Mouse (Mus musculus): Measurements from ENCODE around the gene Wipi1. TPM values are rescaled to one million over a fixed set of nuclear protein-coding genes. Genes with fewer than 3 reads are reported as not detected.

Wipi1 gene
- polyA plus RNA-seq, 1 experiment from 2014 or later = 21.3 TPM

GRCm38 (mm10) chr11:109563708-109564107, 48.1 kb downstream of the Wipi1 start:
- Histone ChIP-seq H3K4me2 (replicated peaks; ENCODE audit: low read depth, low read length) (no peak overlapping the region), H3K27ac (ENCODE audit: low read length) (no peak overlapping the region), H3K4me1 (ENCODE audit: control insufficient read depth, insufficient read depth, low read length) (no peaks in the 10 kb centered on the region), H3K36me3 (ENCODE audit: control insufficient read depth, insufficient read depth, low read length) (no peaks in the 10 kb centered on the region), H3K9ac (replicated peaks; ENCODE audit: low read depth, low read length) (no peak overlapping the region), H3K9me3 (ENCODE audit: control insufficient read depth, low read depth, low read length) (no peaks in the 10 kb centered on the region), H3K27me3 (ENCODE audit: control insufficient read depth, insufficient read depth, low read length) (no peaks in the 10 kb centered on the region), H3K4me3 (ENCODE audit: low read depth, low read length) (no peak overlapping the region)
- whole genome bisulfite sequencing = 66% methylated on average over 4 of the region's 4 CpGs
- ATAC-seq (ENCODE audit: insufficient number of reproducible peaks, insufficient read depth, low FRiP score, low read depth) = no peak

- H3K27ac ChIP-seq (ENCODE audit: low read length) = no peak overlapping the region
Measured at GRCm38 (mm10) chr11:109561445-109561844, 50.3 kb downstream of the Wipi1 start.

GRCm38 (mm10) chr11:109560793-109561257, 50.9 kb downstream of the Wipi1 start:
- no peak overlapping the region for H3K4me3 ChIP-seq (ENCODE audit: low read depth, low read length)
- H3K4me2 ChIP-seq (replicated peaks; ENCODE audit: low read depth, low read length) = no peak overlapping the region
- H3K36me3 ChIP-seq (ENCODE audit: control insufficient read depth, insufficient read depth, low read length) = no peaks in the 10 kb centered on the region
- no peak overlapping the region for H3K9ac ChIP-seq (replicated peaks; ENCODE audit: low read depth, low read length)
- 24% methylated on average over 9 of the region's 9 CpGs for WGBS
- no peaks in the 10 kb centered on the region; the same call in 1 of the 2 replicates for H3K4me1 ChIP-seq (ENCODE audit: control insufficient read depth, insufficient read depth, low read length)
- no peaks in the 10 kb centered on the region for H3K27me3 ChIP-seq (ENCODE audit: control insufficient read depth, insufficient read depth, low read length)
- ATAC-seq (ENCODE audit: insufficient number of reproducible peaks, insufficient read depth, low FRiP score, low read depth) = no peak
- H3K27ac ChIP-seq (ENCODE audit: low read length) = no peak overlapping the region
- no peaks in the 10 kb centered on the region for H3K9me3 ChIP-seq (ENCODE audit: control insufficient read depth, low read depth, low read length)

More at GRCm38 (mm10) chr11:109561445-109561844, 50.3 kb downstream of the Wipi1 start:
- WGBS = 55% methylated on average over 3 of the region's 3 CpGs
- Histone ChIP-seq H3K9ac (replicated peaks; ENCODE audit: low read depth, low read length) (no peak overlapping the region), H3K4me3 (ENCODE audit: low read depth, low read length) (no peak overlapping the region), H3K27me3 (ENCODE audit: control insufficient read depth, insufficient read depth, low read length) (no peaks in the 10 kb centered on the region), H3K36me3 (ENCODE audit: control insufficient read depth, insufficient read depth, low read length) (no peaks in the 10 kb centered on the region), H3K9me3 (ENCODE audit: control insufficient read depth, low read depth, low read length) (no peaks in the 10 kb centered on the region), H3K4me2 (replicated peaks; ENCODE audit: low read depth, low read length) (no peak overlapping the region), H3K4me1 (ENCODE audit: control insufficient read depth, insufficient read depth, low read length) (no peaks in the 10 kb centered on the region; the same call in 1 of the 2 replicates)
- no peak for ATAC-seq (ENCODE audit: insufficient number of reproducible peaks, insufficient read depth, low FRiP score, low read depth)

- 80% methylated on average over 12 of the region's 12 CpGs for WGBS
- H3K27me3 ChIP-seq (ENCODE audit: control insufficient read depth, insufficient read depth, low read length) = no peaks in the 10 kb centered on the region
- no peak overlapping the region for H3K4me2 ChIP-seq (replicated peaks; ENCODE audit: low read depth, low read length)
- no peaks in the 10 kb centered on the region for H3K36me3 ChIP-seq (ENCODE audit: control insufficient read depth, insufficient read depth, low read length)
- ATAC-seq (ENCODE audit: insufficient number of reproducible peaks, insufficient read depth, low FRiP score, low read depth) = no peak
- no peaks in the 10 kb centered on the region; the same call in 1 of the 2 replicates for H3K4me1 ChIP-seq (ENCODE audit: control insufficient read depth, insufficient read depth, low read length)
- H3K27ac ChIP-seq (ENCODE audit: low read length) = no peak overlapping the region
- H3K9me3 ChIP-seq (ENCODE audit: control insufficient read depth, low read depth, low read length) = no peaks in the 10 kb centered on the region
- H3K9ac ChIP-seq (replicated peaks; ENCODE audit: low read depth, low read length) = no peak overlapping the region
- H3K4me3 ChIP-seq (ENCODE audit: low read depth, low read length) = no peak overlapping the region
Measured at GRCm38 (mm10) chr11:109559241-109559640, 52.5 kb downstream of the Wipi1 start.

- ATAC-seq (ENCODE audit: insufficient number of reproducible peaks, insufficient read depth, low FRiP score, low read depth) = no peak
- H3K27me3 ChIP-seq (ENCODE audit: control insufficient read depth, insufficient read depth, low read length) = no peaks in the 10 kb centered on the region
- no peaks in the 10 kb centered on the region for H3K9me3 ChIP-seq (ENCODE audit: control insufficient read depth, low read depth, low read length)
- no peak overlapping the region for H3K4me2 ChIP-seq (replicated peaks; ENCODE audit: low read depth, low read length)
- H3K4me1 ChIP-seq (ENCODE audit: control insufficient read depth, insufficient read depth, low read length) = peaks cover 2% of the 10 kb centered on the region; the same call in 1 of the 2 replicates
- no peak overlapping the region for H3K9ac ChIP-seq (replicated peaks; ENCODE audit: low read depth, low read length)
- WGBS = 66% methylated on average over 11 of the region's 11 CpGs
- H3K36me3 ChIP-seq (ENCODE audit: control insufficient read depth, insufficient read depth, low read length) = no peaks in the 10 kb centered on the region
- no peak overlapping the region for H3K27ac ChIP-seq (ENCODE audit: low read length)
- H3K4me3 ChIP-seq (ENCODE audit: low read depth, low read length) = no peak overlapping the region
Measured at GRCm38 (mm10) chr11:109557419-109557818, 54.3 kb downstream of the Wipi1 start.

- H3K4me1 ChIP-seq (ENCODE audit: control insufficient read depth, insufficient read depth, low read length) = peaks cover 2% of the 10 kb centered on the region; the same call in 1 of the 2 replicates
- H3K4me3 ChIP-seq (ENCODE audit: low read depth, low read length) = no peak overlapping the region
- no peak overlapping the region for H3K27ac ChIP-seq (ENCODE audit: low read length)
- no peak overlapping the region for H3K4me2 ChIP-seq (replicated peaks; ENCODE audit: low read depth, low read length)
- ATAC-seq (ENCODE audit: insufficient number of reproducible peaks, insufficient read depth, low FRiP score, low read depth) = peak; percentile 43; the same call in 1 of the 2 replicates
- no peaks in the 10 kb centered on the region for H3K36me3 ChIP-seq (ENCODE audit: control insufficient read depth, insufficient read depth, low read length)
- H3K9me3 ChIP-seq (ENCODE audit: control insufficient read depth, low read depth, low read length) = no peaks in the 10 kb centered on the region
- 85% methylated on average over 6 of the region's 6 CpGs for WGBS
- no peak overlapping the region for H3K9ac ChIP-seq (replicated peaks; ENCODE audit: low read depth, low read length)
- no peaks in the 10 kb centered on the region for H3K27me3 ChIP-seq (ENCODE audit: control insufficient read depth, insufficient read depth, low read length)
Measured at GRCm38 (mm10) chr11:109556130-109556529, 55.6 kb downstream of the Wipi1 start.

- peak; percentile 75 for ATAC-seq (ENCODE audit: insufficient number of reproducible peaks, insufficient read depth, low FRiP score, low read depth)
- 37% methylated on average over 3 of the region's 3 CpGs for WGBS
- no peak overlapping the region for H3K9ac ChIP-seq (replicated peaks; ENCODE audit: low read depth, low read length)
Measured at GRCm38 (mm10) chr11:109554443-109554842, 57.3 kb downstream of the Wipi1 start.

GRCm38 (mm10) chr11:109553921-109554320, 57.8 kb downstream of the Wipi1 start:
- H3K4me3 ChIP-seq (ENCODE audit: low read depth, low read length) = no peak overlapping the region
- H3K9ac ChIP-seq (replicated peaks; ENCODE audit: low read depth, low read length) = no peak overlapping the region
- H3K36me3 ChIP-seq (ENCODE audit: control insufficient read depth, insufficient read depth, low read length) = no peaks in the 10 kb centered on the region
- ATAC-seq (ENCODE audit: insufficient number of reproducible peaks, insufficient read depth, low FRiP score, low read depth) = no peak
- peak overlapping the region; percentile 69; the same call in 1 of the 2 replicates for H3K27ac ChIP-seq (ENCODE audit: low read length)
- no peaks in the 10 kb centered on the region for H3K27me3 ChIP-seq (ENCODE audit: control insufficient read depth, insufficient read depth, low read length)
- no peaks in the 10 kb centered on the region for H3K9me3 ChIP-seq (ENCODE audit: control insufficient read depth, low read depth, low read length)
- peaks cover 2% of the 10 kb centered on the region; the same call in 1 of the 2 replicates for H3K4me1 ChIP-seq (ENCODE audit: control insufficient read depth, insufficient read depth, low read length)
- WGBS = 80% methylated on average over 4 of the region's 4 CpGs
- no peak overlapping the region for H3K4me2 ChIP-seq (replicated peaks; ENCODE audit: low read depth, low read length)

More at GRCm38 (mm10) chr11:109554443-109554842, 57.3 kb downstream of the Wipi1 start:
- Histone ChIP-seq H3K27me3 (ENCODE audit: control insufficient read depth, insufficient read depth, low read length) (no peaks in the 10 kb centered on the region), H3K4me2 (replicated peaks; ENCODE audit: low read depth, low read length) (no peak overlapping the region), H3K27ac (ENCODE audit: low read length) (peak overlapping the region; percentile 69; the same call in 1 of the 2 replicates), H3K36me3 (ENCODE audit: control insufficient read depth, insufficient read depth, low read length) (no peaks in the 10 kb centered on the region), H3K4me3 (ENCODE audit: low read depth, low read length) (no peak overlapping the region), H3K9me3 (ENCODE audit: control insufficient read depth, low read depth, low read length) (no peaks in the 10 kb centered on the region), H3K4me1 (ENCODE audit: control insufficient read depth, insufficient read depth, low read length) (peaks cover 2% of the 10 kb centered on the region; the same call in 1 of the 2 replicates)
